ENCODE assay signal across 17 mouse cellular contexts in the genomic region with DNA sequence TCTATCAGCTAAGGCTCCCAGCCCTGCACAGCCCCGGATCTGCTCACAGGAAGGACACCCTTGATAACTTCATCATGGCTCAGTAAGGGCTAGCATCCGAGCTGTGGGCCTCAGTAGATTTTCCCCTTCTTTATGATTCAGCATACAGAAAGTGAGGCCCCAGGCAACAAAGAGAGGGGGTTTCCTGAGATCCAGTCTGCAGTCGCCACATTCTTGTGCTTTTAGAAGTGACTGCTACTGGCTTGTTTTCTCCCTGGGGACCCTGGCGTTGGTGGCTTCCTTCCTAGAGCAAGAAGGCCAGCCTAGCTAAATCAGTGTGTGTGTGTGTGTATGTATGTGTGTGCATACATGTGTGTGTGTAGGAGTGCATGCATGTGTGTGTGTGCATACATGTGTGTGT.
"Had no signal": no experiment of that assay in that cellular context is flagged by ENCODE, and none has a peak within 500 bp of the region (broad histone marks: within the 10 kb centered on the region; RNA-seq: fewer than 3 reads in every experiment).

No protein-coding gene starts in this region.

- ATAC-seq: midbrain, embryonic 16.5 days had no signal

- H3K27me3 ChIP-seq: midbrain, embryonic 12.5 days; neural tube, embryonic 13.5 days; neural tube, embryonic 15.5 days; stomach, embryonic 15.5 days had no signal

- H3K36me3 ChIP-seq: midbrain, embryonic 12.5 days; neural tube, embryonic 13.5 days; neural tube, embryonic 15.5 days; stomach, embryonic 15.5 days had no signal

- H3K27ac ChIP-seq: liver, embryonic 14.5 days; midbrain, embryonic 12.5 days; neural tube, embryonic 13.5 days; neural tube, embryonic 15.5 days; stomach, embryonic 15.5 days; stomach, postnatal 0 days had no signal

- H3K9me3 ChIP-seq: midbrain, embryonic 12.5 days; neural tube, embryonic 13.5 days; neural tube, embryonic 15.5 days; stomach, embryonic 15.5 days had no signal

- H3K9ac ChIP-seq: liver, embryonic 14.5 days; lung, embryonic 14.5 days; midbrain, embryonic 12.5 days; neural tube, embryonic 13.5 days; neural tube, embryonic 15.5 days; stomach, embryonic 15.5 days had no signal

- H3K4me2 ChIP-seq: lung, embryonic 14.5 days; midbrain, embryonic 12.5 days; neural tube, embryonic 13.5 days; neural tube, embryonic 15.5 days; stomach, embryonic 15.5 days had no signal

- DNase-seq: lung, adult 18-20 months; lung, embryonic 14.5 days; lung, postnatal 10 days; lung, postnatal 4 days; midbrain, embryonic 14.5 days; right cerebral cortex, postnatal 14 days; thymus, adult 2 months; thymus, postnatal 25 days; thymus, postnatal 4 days had no signal

- H3K4me3 ChIP-seq: midbrain, embryonic 12.5 days; myocyte; neural tube, embryonic 13.5 days; neural tube, embryonic 15.5 days; stomach, embryonic 15.5 days had no signal

- H3K4me1 ChIP-seq: midbrain, embryonic 12.5 days; stomach, embryonic 15.5 days had no signal
